Mouse (Mus musculus) midbrain, embryonic 16.5 days (tissue): Measurements from ENCODE around the gene Tagln2. TPM values are rescaled to one million over a fixed set of nuclear protein-coding genes. Genes with fewer than 3 reads are reported as not detected.

Experiments used
- ATAC-seq: fragments of 200-750 bp; cut with Nextera tagmentation; 2 replicates; pipeline ENCODE4 v1.8.0; 2017; ENCODE audit warnings: moderate TSS enrichment
- H3K27ac ChIP-seq: fragments of 300-500 bp; sonication (generic); 2 replicates; pipeline ENCODE4 v1.5.1; 2014; ENCODE audit warnings: mild to moderate bottlenecking, low read length, mixed read lengths
- H3K27me3 ChIP-seq: fragments of 300-500 bp; sonication (generic); 2 replicates; pipeline ENCODE4 v1.6.1; 2014; ENCODE audit warnings: low read depth, low read length, mixed read lengths; ENCODE audit not compliant: control insufficient read depth, insufficient read depth
- H3K36me3 ChIP-seq: fragments of 300-500 bp; sonication (generic); 2 replicates; pipeline ENCODE4 v1.6.1; 2014; ENCODE audit warnings: mild to moderate bottlenecking, low read length, moderate library complexity, mixed read lengths; ENCODE audit not compliant: control insufficient read depth, insufficient read depth
- H3K4me1 ChIP-seq: fragments of 300-500 bp; sonication (generic); 2 replicates; pipeline ENCODE4 v1.6.1; 2014; ENCODE audit warnings: mild to moderate bottlenecking, low read length, mixed read lengths; ENCODE audit not compliant: control insufficient read depth, insufficient read depth
- H3K4me2 ChIP-seq: fragments of 300-500 bp; sonication (generic); 2 replicates; pipeline ENCODE4 v1.6.1; 2014; ENCODE audit warnings: mild to moderate bottlenecking, low read length, mixed read lengths
- H3K4me3 ChIP-seq: fragments of 300-500 bp; sonication (generic); 2 replicates; pipeline ENCODE4 v1.5.1; 2014; ENCODE audit warnings: low read depth, mild to moderate bottlenecking, low read length, moderate library complexity, mixed read lengths
- H3K9ac ChIP-seq: fragments of 300-500 bp; sonication (generic); 2 replicates; pipeline ENCODE4 v1.6.1; 2014; ENCODE audit warnings: low read depth, low read length, mixed read lengths
- H3K9me3 ChIP-seq: fragments of 300-500 bp; sonication (generic); replicated peaks from 2 replicates; pipeline ENCODE4 v1.6.1; 2014; ENCODE audit warnings: mild to moderate bottlenecking, low read length, mixed read lengths; ENCODE audit not compliant: control insufficient read depth, poor library complexity, severe bottlenecking
- WGBS: fragments of 180-500 bp; shearing (Covaris S2); extraction: QIAGEN DNeasy Blood & Tissue Kit; methylation state at CpG from one replicate; pipeline ENCODE4 v1.1.7; 2014; 5-methylcytosine and 5-hydroxymethylcytosine counted together
- polyA plus RNA-seq: library from polyadenylated mRNA; unstranded; fragments of >200 nt; fragmentation: Nextera tagmentation; extraction: Ambion mirVana; gene quantifications from 2 replicates; pipeline ENCODE4 v1.2.1, GENCODE M21; 2015

The Tagln2 gene
- polyA plus RNA-seq, 1 experiment from 2014 or later = 53.0 TPM

- Histone ChIP-seq H3K9ac (no peak within 1 kb of the TSS), H3K27me3 (peaks cover 5% of the 10 kb centered on the region; the same call in 1 of the 2 replicates), H3K4me3 (no peak within 1 kb of the TSS), H3K36me3 (no peaks in the 10 kb centered on the region), H3K4me2 (no peak within 1 kb of the TSS), H3K9me3 (no peaks in the 10 kb centered on the region), H3K4me1 (peaks cover 10% of the 10 kb centered on the region; the same call in 1 of the 2 replicates), H3K27ac (no peak within 1 kb of the TSS)
- ATAC-seq = no peak
- WGBS = 82% methylated on average over 11 of the region's 11 CpGs
Observed at GRCm38 (mm10) chr1:172555638-172556037, 55.8 kb downstream of the Tagln2 start, which contains the start of gene Vsig8. Gene Vsig8 (plus strand): TSS chr1:172555938.

Other genes with a start within 250 kb of the Tagln2 start
- not detected in 2 replicates for gene Atp1a4, start 241.6 kb upstream of the Tagln2 start, polyA plus RNA-seq
- 63.9 and 64.0 TPM in 2 replicates for gene Igsf8, start 238.4 kb upstream of the Tagln2 start, polyA plus RNA-seq
- 53.2 and 69.0 TPM in 2 replicates for gene Atp1a2, start 202.0 kb upstream of the Tagln2 start, polyA plus RNA-seq
- 7.7 and 7.8 TPM in 2 replicates for gene Kcnj9, start 170.7 kb upstream of the Tagln2 start, polyA plus RNA-seq
- gene Kcnj10, start 158.8 kb upstream of the Tagln2 start, polyA plus RNA-seq = 1.5 and 2.5 TPM in 2 replicates
- 3.4 and 3.5 TPM in 2 replicates for gene Pigm, start 123.5 kb upstream of the Tagln2 start, polyA plus RNA-seq
- gene Slamf9, start 24.7 kb upstream of the Tagln2 start, polyA plus RNA-seq = 0.23 and 0.37 TPM in 2 replicates
- gene Igsf9, start 18.3 kb upstream of the Tagln2 start, polyA plus RNA-seq = 73.0 and 74.4 TPM in 2 replicates
- gene Cfap45, start 20.8 kb downstream of the Tagln2 start, polyA plus RNA-seq = 4.0 and 4.7 TPM in 2 replicates
- 0.72 and 1.3 TPM in 2 replicates for gene Vsig8, start 55.9 kb downstream of the Tagln2 start, polyA plus RNA-seq
- gene Slamf8, start 90.5 kb downstream of the Tagln2 start, polyA plus RNA-seq = not detected in 2 replicates
- 0.09 and 0.12 TPM in 2 replicates for gene Fcrl6, start 102.5 kb downstream of the Tagln2 start, polyA plus RNA-seq
- 7.1 and 8.0 TPM in 2 replicates for gene Dusp23, start 132.9 kb downstream of the Tagln2 start, polyA plus RNA-seq
- gene Crp, start 198.0 kb downstream of the Tagln2 start, polyA plus RNA-seq = not detected in 2 replicates